Mouse (Mus musculus) bone marrow, adult 2 months (tissue): ENCODE results near the gene C530008M17Rik. TPM values are rescaled to one million over a fixed set of nuclear protein-coding genes. Genes with fewer than 3 reads are reported as not detected.

Experiments used
- H3K27ac ChIP-seq: fragments of 200-500 bp; 2 replicates; pipeline ENCODE4 v1.5.1; 2012; ENCODE audit warnings: low read depth, mild to moderate bottlenecking, control low read depth, inconsistent platforms, low read length; ENCODE audit not compliant: control insufficient read depth, poor library complexity, insufficient read depth
- H3K4me1 ChIP-seq: fragments of 200-500 bp; 2 replicates; pipeline ENCODE4 v1.6.1; 2011; ENCODE audit warnings: low read length; ENCODE audit not compliant: control insufficient read depth, insufficient read depth
- H3K4me3 ChIP-seq: fragments of 200-500 bp; replicated peaks from 2 replicates; pipeline ENCODE3; 2011; ENCODE audit warnings: mild to moderate bottlenecking, low read depth, low read length, control low read depth; ENCODE audit not compliant: control insufficient read depth
- CTCF ChIP-seq: fragments of 200-500 bp; IDR thresholded peaks from 2 replicates; pipeline ENCODE4 v1.5.1; 2011; ENCODE audit warnings: low read length, control low read depth; ENCODE audit not compliant: control insufficient read depth, insufficient read depth
- POLR2A ChIP-seq: fragments of 200-500 bp; IDR thresholded peaks from 2 replicates; pipeline ENCODE4 v1.6.1; 2011; ENCODE audit warnings: low read depth, mild to moderate bottlenecking, control low read depth, low read length, borderline replicate concordance; ENCODE audit not compliant: control insufficient read depth
- WGBS: fragments of 180-500 bp; shearing (Covaris S2); methylation state at CpG from one replicate; pipeline ENCODE4 v1.1.7; 2018; 5-methylcytosine and 5-hydroxymethylcytosine counted together
- polyA plus RNA-seq: library from polyadenylated mRNA; stranded (reverse); fragments of >200 nt; gene quantifications from 2 replicates; pipeline ENCODE4 v1.2.4, GENCODE M21; 2011; ENCODE audit warnings: low replicate concordance; ENCODE audit not compliant: missing spikeins, insufficient read depth, insufficient read length

Gene C530008M17Rik
- polyA plus RNA-seq, 1 experiment: 31.0 TPM

- WGBS: 91% methylated on average over 8 of the region's 8 CpGs
- Histone ChIP-seq H3K4me1 (no peaks in the 10 kb centered on the region), H3K27ac (no peak overlapping the region), H3K4me3 (no peak overlapping the region)
- no peak for TF ChIP-seq POLR2A
- TF ChIP-seq CTCF: no peak
Observed at GRCm38 (mm10) chr5:76726518-76727103, 70.3 kb downstream of the C530008M17Rik start.

- Histone ChIP-seq H3K27ac (no peak overlapping the region), H3K4me1 (no peaks in the 10 kb centered on the region), H3K4me3 (no peak overlapping the region)
- 85% methylated on average over 6 of the region's 6 CpGs for WGBS
- TF ChIP-seq CTCF: no peak
- TF ChIP-seq POLR2A: no peak
Observed at GRCm38 (mm10) chr5:76733055-76733641, 76.8 kb downstream of the C530008M17Rik start.

- no peak overlapping the region for H3K4me3 ChIP-seq
- no peaks in the 10 kb centered on the region; the same call in 1 of the 2 replicates for H3K4me1 ChIP-seq
- TF ChIP-seq CTCF (no peak), POLR2A (no peak)
- WGBS: 94% methylated on average over 6 of the region's 6 CpGs
- H3K27ac ChIP-seq: no peak overlapping the region
Observed at GRCm38 (mm10) chr5:76741463-76741862, 85.2 kb downstream of the C530008M17Rik start.

GRCm38 (mm10) chr5:76742076-76742475 lies 85.8 kb downstream of the C530008M17Rik start:
- H3K4me1 ChIP-seq: no peaks in the 10 kb centered on the region; the same call in 1 of the 2 replicates
- no peak overlapping the region for H3K27ac ChIP-seq
- no peak for TF ChIP-seq POLR2A
- TF ChIP-seq CTCF: no peak

GRCm38 (mm10) chr5:76744737-76745209 lies 88.5 kb downstream of the C530008M17Rik start:
- TF ChIP-seq CTCF (no peak), POLR2A (no peak)
- Histone ChIP-seq H3K4me3 (no peak overlapping the region), H3K4me1 (no peaks in the 10 kb centered on the region; the same call in 1 of the 2 replicates), H3K27ac (no peak overlapping the region)
- WGBS: 76% methylated on average over 9 of the region's 9 CpGs

More at GRCm38 (mm10) chr5:76742076-76742475, 85.8 kb downstream of the C530008M17Rik start:
- no peak overlapping the region for H3K4me3 ChIP-seq
- 87% methylated on average over 6 of the region's 6 CpGs for WGBS

- Histone ChIP-seq H3K4me1 (no peaks in the 10 kb centered on the region), H3K4me3 (no peak overlapping the region), H3K27ac (no peak overlapping the region)
- WGBS: 81% methylated on average over 7 of the region's 7 CpGs
- TF ChIP-seq POLR2A: no peak
- no peak for TF ChIP-seq CTCF
Observed at GRCm38 (mm10) chr5:76747851-76748250, 91.5 kb downstream of the C530008M17Rik start.

- H3K4me1 ChIP-seq: no peaks in the 10 kb centered on the region
- TF ChIP-seq CTCF (no peak), POLR2A (no peak)
- no peak overlapping the region for H3K27ac ChIP-seq
- H3K4me3 ChIP-seq: no peak overlapping the region
- 74% methylated on average over 5 of the region's 5 CpGs for WGBS
Observed at GRCm38 (mm10) chr5:76752351-76752750, 96.0 kb downstream of the C530008M17Rik start.

- no peaks in the 10 kb centered on the region for H3K4me1 ChIP-seq
- WGBS: 72% methylated on average over 3 of the region's 3 CpGs
Observed at GRCm38 (mm10) chr5:76760349-76760748, 104.0 kb downstream of the C530008M17Rik start.

More at GRCm38 (mm10) chr5:76760349-76760748, 104.0 kb downstream of the C530008M17Rik start:
- no peak overlapping the region for H3K27ac ChIP-seq
- no peak for TF ChIP-seq POLR2A
- TF ChIP-seq CTCF: no peak
- H3K4me3 ChIP-seq: no peak overlapping the region
